Mouse (Mus musculus): Measurements from ENCODE around the gene Tulp2.

Tulp2 gene

GRCm38 (mm10) chr7:45455932-45456696 is 25.6 kb upstream of the Tulp2 start:
- ChIA-PET POLR2A (interaction anchor here (0.5 to 4.7 kb wide), 142 partner anchors 7 to 1102 kb away, joined by 3 to 102 read pairs (median 4); partner anchors contain the start of genes Bax (in 3 of the 4), Gys1 (in 3 of the 4), Ntf5 (in 3 of the 4) and Ruvbl2 (in 3 of the 4)), CTCF (interaction anchor here (0.6 to 1.5 kb wide), 23 partner anchors 8 to 262 kb away, joined by 3 to 13 read pairs (median 4); partner anchors contain the start of genes Gys1 (in 2 of the 4), Ruvbl2 (in 2 of the 4) and Sphk2 (in 1 of the 4))

DNA sequence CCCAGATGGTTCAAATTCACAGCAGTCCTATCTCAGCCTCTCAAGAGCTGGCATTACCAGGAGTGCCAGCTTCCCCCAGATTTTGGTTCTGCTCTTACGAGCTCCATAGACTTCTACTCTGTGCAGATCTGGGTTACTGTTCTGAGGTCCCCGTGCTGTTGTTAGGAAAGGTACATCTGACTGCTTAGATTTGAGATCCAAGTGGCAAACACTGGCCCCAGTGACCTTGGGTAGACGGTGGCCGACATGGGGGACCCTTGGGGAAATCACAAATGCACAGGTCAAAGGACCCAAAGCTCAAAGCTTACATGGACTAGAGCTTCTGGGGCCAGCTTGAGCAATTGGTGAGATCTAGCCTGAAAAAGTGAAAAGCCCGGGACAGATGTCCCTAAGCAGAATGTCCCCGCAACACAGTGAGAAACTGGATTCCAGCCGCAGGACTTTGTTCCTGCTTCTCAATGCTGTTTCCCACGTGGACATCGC is 24.9 kb upstream of the Tulp2 start:
- ChIA-PET POLR2A (interaction anchor here (0.5 to 4.7 kb wide), 139 partner anchors 8 to 1103 kb away, joined by 3 to 102 read pairs (median 4); partner anchors contain the start of genes Bax (in 3 of the 4), Gys1 (in 3 of the 4), Ntf5 (in 3 of the 4) and Ruvbl2 (in 3 of the 4)), CTCF (interaction anchor here (0.6 to 1.5 kb wide), 20 partner anchors 9 to 261 kb away, joined by 3 to 13 read pairs (median 4); partner anchors contain the start of genes Gys1 (in 2 of the 4), Ruvbl2 (in 2 of the 4) and Sphk2 (in 1 of the 4))

GRCm38 (mm10) chr7:45457204-45458060 is 24.2 kb upstream of the Tulp2 start:
- CTCF ChIA-PET = interaction anchor here (0.5 to 1.5 kb wide), 13 partner anchors 8 to 261 kb away, joined by 3 to 10 read pairs (median 4); partner anchors contain the start of genes Gys1 (in 1 of the 4) and Sphk2 (in 1 of the 4)
- POLR2A ChIA-PET = interaction anchor here (0.5 to 4.7 kb wide), 133 partner anchors 8 to 600 kb away, joined by 3 to 102 read pairs (median 5); partner anchors contain the start of genes Bax (in 3 of the 4), Fam83e (in 3 of the 4), Gys1 (in 3 of the 4) and Ruvbl2 (in 3 of the 4)

DNA sequence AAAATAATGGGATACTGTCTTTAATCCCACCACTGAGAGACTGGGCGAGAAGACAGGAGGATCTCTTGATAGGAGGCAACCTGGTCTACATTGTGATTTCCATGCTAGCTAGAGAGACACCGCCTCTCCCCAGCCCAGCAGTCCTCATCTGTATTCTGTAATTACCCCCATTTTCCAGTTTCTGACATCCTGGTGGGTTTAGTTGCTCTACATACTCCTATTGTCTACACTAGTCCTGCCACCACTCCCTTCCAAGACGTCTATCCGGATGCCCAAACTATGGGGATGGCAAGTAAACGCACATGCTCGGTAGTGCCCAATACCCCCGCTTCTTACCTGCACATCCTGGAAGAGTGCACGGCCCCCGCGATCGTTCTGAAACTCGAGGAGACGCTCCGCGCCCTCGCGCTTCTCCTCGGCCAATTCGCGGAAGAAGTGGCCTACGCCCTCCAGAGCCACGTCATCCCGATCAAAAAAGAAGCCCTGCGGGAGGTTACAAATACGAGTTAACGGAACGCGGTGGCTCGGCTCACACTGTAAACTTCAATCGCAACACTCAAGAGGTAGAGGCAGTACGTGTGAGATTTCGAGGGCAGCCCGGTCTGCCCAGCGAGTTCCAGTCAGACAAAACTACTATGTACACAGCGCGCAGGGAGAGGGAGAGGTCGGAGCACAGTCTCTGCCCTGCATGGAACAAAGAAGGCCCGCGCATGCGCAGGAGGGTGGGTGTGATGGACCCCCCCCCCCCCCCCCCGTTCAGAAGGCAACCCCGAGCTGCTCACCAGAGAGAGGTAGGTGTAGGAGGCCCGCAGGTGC is 22.7 kb upstream of the Tulp2 start:
- ChIA-PET POLR2A (interaction anchor here (0.6 to 4.7 kb wide), 192 partner anchors 7 to 529 kb away, joined by 3 to 102 read pairs (median 6); partner anchors contain the start of genes Plekha4 (in 4 of the 4), Ppp1r15a (in 4 of the 4), Bax (in 3 of the 4) and Dhdh (in 3 of the 4)), CTCF (interaction anchor here in 2 of 4 experiments (1.0 kb wide), 2 partner anchors 24 to 55 kb away, joined by 3 read pairs; partner anchors contain the start of gene Gys1 (in 1 of the 2))

DNA sequence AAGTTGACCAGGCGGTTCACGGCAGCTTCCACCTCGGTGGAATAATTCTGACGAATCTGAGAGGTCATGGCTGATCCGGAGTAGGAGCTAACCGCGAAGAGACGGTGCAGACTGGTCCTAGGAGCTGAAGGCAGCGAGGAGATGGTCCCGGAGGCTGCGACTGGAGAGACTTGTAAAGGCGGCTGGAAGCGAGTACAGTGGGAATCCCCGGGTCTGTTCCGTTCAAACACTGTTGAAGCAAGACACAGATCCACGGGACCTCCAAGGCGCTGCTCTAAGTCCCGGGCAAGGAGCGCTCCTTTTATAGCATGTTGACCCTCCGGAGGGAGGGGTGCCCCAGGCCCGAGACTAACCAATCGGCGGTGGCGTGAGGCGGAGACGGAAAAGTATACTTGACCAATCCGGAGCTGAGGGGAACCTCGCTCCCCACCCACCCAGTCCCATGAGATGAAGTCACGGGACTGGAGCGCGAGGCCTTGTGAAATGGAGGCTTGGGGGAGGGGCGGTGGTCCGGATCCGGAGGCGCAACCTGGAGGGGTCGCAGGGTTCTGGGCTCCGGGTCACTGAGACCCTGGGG is 22.0 kb upstream of the Tulp2 start, which contains the start of gene Ftl1:
Gene Ftl1 (minus strand): TSS at position 321 of the 577 bp plus-strand sequence.
- ChIA-PET POLR2A (interaction anchor here (0.6 to 4.7 kb wide), 240 partner anchors 8 to 752 kb away, joined by 3 to 102 read pairs (median 5); partner anchors contain the start of genes Plekha4 (in 4 of the 4), Ppp1r15a (in 4 of the 4), Gys1 (in 3 of the 4) and Ppfia3 (in 3 of the 4)), CTCF (interaction anchor here in 2 of 4 experiments (0.6 to 1.0 kb wide), 2 partner anchors 12 to 25 kb away, joined by 3 read pairs; partner anchors contain the start of gene Gys1 (in 1 of the 2))

DNA sequence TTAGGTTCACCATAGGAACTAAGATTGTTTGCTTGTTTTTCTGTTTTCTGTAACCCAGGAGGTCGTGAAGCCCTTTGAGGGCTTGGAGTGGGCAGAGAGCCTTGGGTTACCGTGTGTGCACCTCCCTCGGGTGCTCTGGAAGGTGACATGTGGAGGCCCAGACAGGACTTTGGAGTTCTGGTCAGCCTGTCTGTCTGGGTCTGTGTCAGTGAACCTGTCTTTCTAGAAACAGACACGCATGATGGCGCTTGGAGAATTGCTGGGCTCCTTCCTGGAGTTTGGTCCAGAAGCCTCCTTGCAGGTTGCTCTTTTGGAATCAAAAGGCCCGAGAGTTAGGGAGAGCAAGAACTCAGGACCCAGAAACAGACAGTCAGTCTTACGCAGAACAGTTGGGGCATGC is 21.3 kb upstream of the Tulp2 start:
- ChIA-PET CTCF (interaction anchor here in 3 of 4 experiments (0.6 to 1.0 kb wide), 3 partner anchors 13 to 26 kb away, joined by 3 read pairs; partner anchors contain the start of gene Gys1 (in 2 of the 3)), POLR2A (interaction anchor here (0.6 to 7.3 kb wide), 263 partner anchors 8 to 753 kb away, joined by 3 to 102 read pairs (median 5); partner anchors contain the start of genes Gys1 (in 3 of the 4), Plekha4 (in 3 of the 4), Ppfia3 (in 3 of the 4) and Ppp1r15a (in 3 of the 4))

DNA sequence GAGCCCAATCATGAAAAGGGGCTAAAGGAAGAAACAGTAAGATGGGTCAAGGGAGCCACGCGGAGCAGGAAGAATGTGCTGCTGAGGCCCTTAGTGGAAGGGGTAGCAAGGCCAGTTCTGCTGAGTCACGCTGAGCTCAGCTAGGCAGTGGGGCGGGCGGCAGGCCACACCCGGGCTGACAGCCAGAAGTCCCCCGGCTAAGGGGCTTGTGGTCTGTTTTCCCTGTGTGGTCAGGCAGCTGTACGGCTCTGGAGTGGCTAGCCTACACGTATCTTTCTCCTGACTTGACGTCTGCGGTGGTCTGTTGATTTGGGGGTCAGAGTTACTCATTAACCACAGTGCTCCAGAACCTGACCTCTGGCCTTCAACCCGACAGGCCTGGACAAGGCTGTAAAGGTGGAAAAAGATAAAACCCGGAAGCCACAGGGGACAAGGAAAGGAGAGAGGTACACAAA is 20.8 kb upstream of the Tulp2 start:
- ChIA-PET CTCF (interaction anchor here in 2 of 4 experiments (0.5 to 1.0 kb wide), 2 partner anchors 11 to 27 kb away, joined by 3 to 4 read pairs; partner anchors contain the start of gene Gys1 (in 1 of the 2)), POLR2A (interaction anchor here (0.6 to 7.3 kb wide), 52 partner anchors 9 to 854 kb away, joined by 3 to 97 read pairs (median 5); partner anchors contain the start of genes Gys1 (in 3 of the 4), Bcat2 (in 2 of the 4), Plekha4 (in 2 of the 4) and Ppp1r15a (in 2 of the 4))

- ChIA-PET POLR2A (interaction anchor here (0.5 to 7.3 kb wide), 70 partner anchors 9 to 855 kb away, joined by 3 to 97 read pairs (median 4); partner anchors contain the start of genes Gys1 (in 3 of the 4), Bcat2 (in 2 of the 4), Plekha4 (in 2 of the 4) and Ppp1r15a (in 2 of the 4)), CTCF (interaction anchor here in 2 of 4 experiments (0.5 to 1.2 kb wide), 4 partner anchors 9 to 27 kb away, joined by 3 to 4 read pairs (median 4); partner anchors contain the start of gene Gys1 (in 1 of the 2))
Measured at GRCm38 (mm10) chr7:45461326-45461725, 20.4 kb upstream of the Tulp2 start.

DNA sequence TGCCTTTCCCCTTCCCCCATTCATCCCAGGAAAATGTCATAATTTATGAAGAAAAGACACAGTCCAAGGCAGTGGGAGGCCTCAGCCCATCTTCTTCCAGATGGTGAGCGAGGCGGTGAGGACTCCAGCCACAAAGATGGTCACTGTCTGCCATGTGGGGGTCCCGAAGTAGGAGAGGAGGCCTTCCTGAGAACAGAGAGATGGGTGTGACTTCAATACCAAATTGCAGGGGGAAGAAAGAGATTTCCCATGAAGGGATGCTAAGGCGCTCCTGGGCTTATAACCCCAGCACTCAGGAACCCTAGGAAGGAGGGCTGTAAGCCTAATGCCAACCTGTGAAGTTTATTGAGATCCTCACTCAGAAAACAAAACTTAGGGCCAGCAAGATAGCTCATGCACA is 19.9 kb upstream of the Tulp2 start:
- POLR2A ChIA-PET = interaction anchor here in 3 of 4 experiments (0.5 to 7.3 kb wide), 72 partner anchors 9 to 871 kb away, joined by 3 to 97 read pairs (median 4); partner anchors contain the start of genes Bcat2 (in 2 of the 3), Gys1 (in 2 of the 3), Plekha4 (in 2 of the 3) and Ppp1r15a (in 2 of the 3)
- CTCF ChIA-PET = interaction anchor here in 2 of 4 experiments (0.6 to 1.2 kb wide), 4 partner anchors 9 to 52 kb away, joined by 3 to 8 read pairs (median 4); partner anchors contain the start of gene Ruvbl2 (in 1 of the 2)

GRCm38 (mm10) chr7:45462325-45462724 is 19.4 kb upstream of the Tulp2 start:
- ChIA-PET POLR2A (interaction anchor here in 3 of 4 experiments (0.5 to 7.3 kb wide), 63 partner anchors 8 to 872 kb away, joined by 3 to 97 read pairs (median 5); partner anchors contain the start of genes Bcat2 (in 2 of the 3), Gys1 (in 2 of the 3), Nucb1 (in 2 of the 3) and Plekha4 (in 2 of the 3)), CTCF (interaction anchor here in 2 of 4 experiments (0.6 to 1.2 kb wide), 4 partner anchors 8 to 52 kb away, joined by 3 to 8 read pairs (median 4); partner anchors contain the start of gene Ruvbl2 (in 1 of the 2))

DNA sequence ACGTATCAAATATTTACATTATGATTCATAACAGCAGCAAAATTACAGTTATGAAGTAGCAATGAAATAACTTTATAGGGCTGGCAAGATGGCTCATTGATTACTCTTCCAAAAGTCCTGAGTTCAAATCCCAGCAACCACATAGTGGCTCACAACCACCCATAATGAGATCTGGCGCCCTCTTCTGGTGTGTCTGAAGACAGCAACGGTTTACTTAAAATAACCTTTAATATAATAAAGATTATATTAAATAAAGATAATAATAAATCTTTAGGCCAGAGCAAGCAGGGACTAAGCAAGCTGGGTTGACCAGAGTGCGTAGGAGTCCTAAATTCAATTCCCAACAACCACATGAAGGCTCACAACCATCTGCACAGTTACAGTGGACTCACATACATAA is 18.8 kb upstream of the Tulp2 start:
- CTCF ChIA-PET = interaction anchor here in 3 of 4 experiments (0.7 to 1.2 kb wide), 4 partner anchors 14 to 186 kb away, joined by 3 to 5 read pairs (median 3); partner anchors contain the start of gene Ruvbl2 (in 1 of the 3)
- POLR2A ChIA-PET = interaction anchor here in 3 of 4 experiments (0.6 to 7.3 kb wide), 60 partner anchors 8 to 872 kb away, joined by 3 to 97 read pairs (median 6); partner anchors contain the start of genes Bcat2 (in 2 of the 3), Dhdh (in 2 of the 3), Gys1 (in 2 of the 3) and Nucb1 (in 2 of the 3)

DNA sequence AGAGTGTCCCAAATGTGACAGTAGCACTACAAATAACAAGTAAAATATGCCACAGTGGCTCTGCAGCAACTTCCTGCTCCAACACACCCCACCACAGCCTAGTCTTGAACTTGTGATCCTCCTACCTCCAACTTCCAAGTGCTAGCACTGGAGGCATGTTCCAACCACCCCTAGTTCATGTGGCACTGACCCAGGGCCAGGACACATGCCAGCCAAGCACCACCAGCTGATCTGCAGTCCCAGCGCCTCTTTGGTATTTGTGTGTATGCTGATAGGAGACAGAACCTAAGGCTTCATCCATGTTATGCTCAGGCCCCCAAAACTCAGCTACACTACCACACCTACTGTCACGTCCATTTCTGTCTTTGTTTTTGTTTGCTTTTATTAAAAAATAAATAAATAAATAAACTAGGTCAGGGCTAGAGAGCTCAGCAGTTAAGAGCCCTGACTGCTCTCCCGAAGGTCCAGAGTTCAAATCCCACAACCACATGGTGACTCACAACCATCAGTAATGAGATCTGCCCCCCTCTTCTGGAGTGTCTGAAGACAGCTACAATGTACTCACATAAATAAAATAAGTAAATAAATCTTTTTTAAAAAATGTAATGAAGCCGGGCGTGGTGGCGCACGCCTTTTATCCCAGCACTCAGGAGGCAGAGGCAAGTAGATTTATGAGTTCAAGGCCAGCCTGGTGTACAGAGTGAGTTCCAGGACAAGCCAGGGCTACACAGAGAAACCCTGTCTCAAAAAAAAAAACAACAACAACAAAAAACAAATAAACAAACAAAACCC is 17.5 kb upstream of the Tulp2 start:
- POLR2A ChIA-PET = interaction anchor here in 3 of 4 experiments (0.6 to 7.3 kb wide), 56 partner anchors 7 to 1126 kb away, joined by 3 to 97 read pairs (median 5); partner anchors contain the start of genes Bcat2 (in 2 of the 3), Gys1 (in 2 of the 3), Nucb1 (in 2 of the 3) and Plekha4 (in 2 of the 3)
- CTCF ChIA-PET = interaction anchor here in 2 of 4 experiments (1.0 to 3.7 kb wide), 3 partner anchors 13 to 16 kb away, joined by 3 to 17 read pairs (median 5); no protein-coding TSS in a partner anchor

DNA sequence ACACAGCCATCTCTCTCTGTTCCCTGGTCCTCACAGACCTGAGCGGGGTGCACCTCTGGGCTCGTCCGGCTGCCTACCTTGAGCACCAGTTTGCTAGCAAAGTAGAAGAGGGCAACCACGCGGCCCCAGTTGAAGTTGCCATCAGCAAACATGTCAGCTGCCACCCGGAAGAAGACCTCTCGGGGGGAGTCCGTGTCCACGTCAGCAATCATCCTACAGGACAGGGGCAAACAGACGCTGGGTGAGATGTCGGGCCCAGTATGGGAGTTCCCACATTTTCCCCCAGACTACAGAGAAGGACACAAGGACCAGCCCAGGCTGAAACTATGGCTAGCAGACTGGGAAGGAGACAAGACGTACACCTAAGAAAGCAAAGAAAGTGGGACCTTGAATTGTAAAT is 16.6 kb upstream of the Tulp2 start:
- ChIA-PET CTCF (interaction anchor here (0.5 to 3.7 kb wide), 18 partner anchors 8 to 217 kb away, joined by 3 to 17 read pairs (median 3); partner anchors contain the start of genes Gys1 (in 1 of the 4), Kcna7 (in 1 of the 4), Plekha4 (in 1 of the 4) and Ppp1r15a (in 1 of the 4)), POLR2A (interaction anchor here (0.6 to 7.3 kb wide), 110 partner anchors 8 to 1127 kb away, joined by 3 to 97 read pairs (median 6); partner anchors contain the start of genes Plekha4 (in 3 of the 4), Ppp1r15a (in 3 of the 4), Snrnp70 (in 3 of the 4) and Bcat2 (in 2 of the 4))

Data from embryonic stem cell, embryonic (primary cell).